Mouse (Mus musculus) midbrain, embryonic 15.5 days (tissue): Measurements from ENCODE around the gene Rhob. TPM values are rescaled to one million over a fixed set of nuclear protein-coding genes. Genes with fewer than 3 reads are reported as not detected.

ENCODE experiments used
- ATAC-seq: fragments of 200-750 bp; cut with Nextera tagmentation; replicated peaks from 2 replicates; pipeline ENCODE4 v1.8.0; 2017; ENCODE audit warnings: moderate TSS enrichment
- H3K27ac ChIP-seq: fragments of 300-500 bp; sonication (generic); 2 replicates; pipeline ENCODE4 v1.5.1; 2015; ENCODE audit warnings: mild to moderate bottlenecking, inconsistent platforms
- H3K27me3 ChIP-seq: fragments of 300-500 bp; sonication (generic); replicated peaks from 2 replicates; pipeline ENCODE4 v1.6.1; 2015; ENCODE audit warnings: inconsistent platforms
- H3K36me3 ChIP-seq: fragments of 300-500 bp; sonication (generic); replicated peaks from 2 replicates; pipeline ENCODE4 v1.6.1; 2015; ENCODE audit warnings: inconsistent platforms
- H3K4me1 ChIP-seq: fragments of 300-500 bp; sonication (generic); 2 replicates; pipeline ENCODE4 v1.6.1; 2015; ENCODE audit warnings: inconsistent platforms
- H3K4me2 ChIP-seq: fragments of 300-500 bp; sonication (generic); 2 replicates; pipeline ENCODE4 v1.6.1; 2015; ENCODE audit warnings: inconsistent platforms, mild to moderate bottlenecking, moderate library complexity
- H3K4me3 ChIP-seq: fragments of 300-500 bp; sonication (generic); 2 replicates; pipeline ENCODE4 v1.5.1; 2015; ENCODE audit warnings: mild to moderate bottlenecking, inconsistent platforms
- H3K9ac ChIP-seq: fragments of 300-500 bp; sonication (generic); 2 replicates; pipeline ENCODE4 v1.6.1; 2015; ENCODE audit warnings: mild to moderate bottlenecking, inconsistent platforms
- H3K9me3 ChIP-seq: fragments of 300-500 bp; sonication (generic); 2 replicates; pipeline ENCODE4 v1.6.1; 2016; ENCODE audit warnings: inconsistent platforms
- WGBS: fragments of 180-500 bp; shearing (Covaris S2); methylation state at CpG from one replicate; pipeline ENCODE4 v1.1.7; 2015; ENCODE audit warnings: mixed read lengths; 5-methylcytosine and 5-hydroxymethylcytosine counted together
- polyA plus RNA-seq: library from polyadenylated mRNA; unstranded; fragments of >200 nt; fragmentation: Nextera tagmentation; extraction: Ambion mirVana; gene quantifications from 2 replicates; pipeline ENCODE4 v1.2.1, GENCODE M21; 2015

Gene Rhob
- polyA plus RNA-seq, 1 experiment from 2014 or later = 83.3 TPM

DNA sequence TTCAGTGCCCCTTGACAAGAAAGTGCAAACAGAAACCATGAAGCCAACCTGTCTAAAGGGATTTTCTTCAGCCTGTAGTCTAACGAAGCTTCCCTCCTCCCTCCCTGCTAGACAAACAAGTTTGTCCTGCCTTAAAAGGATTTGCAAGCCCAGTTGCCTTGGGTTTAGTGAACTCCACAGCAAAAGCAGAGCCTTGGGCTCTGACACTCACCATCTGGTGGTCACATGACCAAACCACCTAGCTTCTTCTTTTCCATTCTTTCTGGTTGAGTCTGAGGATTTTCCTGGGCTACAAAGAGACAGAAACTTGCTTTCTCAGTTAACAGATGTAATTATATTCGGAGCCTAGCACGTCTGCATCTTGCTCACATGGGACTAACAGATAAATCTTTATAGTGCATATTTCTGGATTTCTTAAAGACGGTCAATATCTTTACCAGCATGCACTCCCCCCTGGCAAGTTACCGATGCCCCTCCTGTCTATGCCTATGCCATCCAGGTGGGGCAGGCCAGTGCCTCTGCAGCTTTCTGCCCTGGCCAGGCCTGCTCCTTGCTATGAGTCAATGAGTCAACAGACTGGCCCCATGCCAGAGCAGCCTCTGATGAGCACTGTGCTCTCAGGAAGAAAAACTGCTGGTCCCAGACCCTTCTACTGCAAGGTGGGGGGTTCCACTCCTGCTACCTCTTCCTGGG is 11.7 kb downstream of the Rhob start:
- WGBS = 52% methylated on average over 5 of the region's 5 CpGs
- Histone ChIP-seq H3K36me3 (no peaks in the 10 kb centered on the region), H3K9ac (no peak overlapping the region), H3K27ac (0 out of 2 replicates have a peak overlapping the region, but pooled peaks have one; percentile 21), H3K9me3 (no peaks in the 10 kb centered on the region), H3K4me3 (no peak overlapping the region), H3K4me1 (peaks cover 9% of the 10 kb centered on the region), H3K4me2 (no peak overlapping the region), H3K27me3 (no peaks in the 10 kb centered on the region)
- peak; percentile 66 for ATAC-seq

DNA sequence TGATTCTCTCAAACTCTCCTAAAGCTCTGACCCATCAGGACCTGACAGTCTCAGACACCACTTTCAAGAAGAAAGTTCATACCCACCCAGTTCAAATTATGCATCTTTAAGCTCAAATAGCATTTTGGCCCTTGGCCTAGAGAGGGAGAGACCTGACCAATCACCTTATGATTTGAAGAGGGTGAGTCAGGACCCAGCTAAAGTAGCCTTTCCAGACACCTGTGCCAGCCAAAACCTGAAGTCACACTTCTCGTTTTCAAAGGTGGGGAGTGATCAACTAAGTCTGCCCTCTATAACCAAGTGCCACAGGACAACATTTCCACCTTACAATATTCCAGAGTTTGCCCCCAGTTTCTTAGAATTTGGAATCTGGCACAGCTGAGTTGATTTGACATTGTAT is 12.5 kb downstream of the Rhob start:
- H3K4me3 ChIP-seq = no peak overlapping the region
- H3K9me3 ChIP-seq = no peaks in the 10 kb centered on the region
- H3K27me3 ChIP-seq = no peaks in the 10 kb centered on the region
- ATAC-seq = no peak
- H3K27ac ChIP-seq = no peak overlapping the region
- H3K36me3 ChIP-seq = no peaks in the 10 kb centered on the region
- WGBS = 90% methylated on average over 1 of the region's 1 CpGs
- H3K9ac ChIP-seq = no peak overlapping the region
- no peak overlapping the region for H3K4me2 ChIP-seq
- peaks cover 9% of the 10 kb centered on the region for H3K4me1 ChIP-seq

DNA sequence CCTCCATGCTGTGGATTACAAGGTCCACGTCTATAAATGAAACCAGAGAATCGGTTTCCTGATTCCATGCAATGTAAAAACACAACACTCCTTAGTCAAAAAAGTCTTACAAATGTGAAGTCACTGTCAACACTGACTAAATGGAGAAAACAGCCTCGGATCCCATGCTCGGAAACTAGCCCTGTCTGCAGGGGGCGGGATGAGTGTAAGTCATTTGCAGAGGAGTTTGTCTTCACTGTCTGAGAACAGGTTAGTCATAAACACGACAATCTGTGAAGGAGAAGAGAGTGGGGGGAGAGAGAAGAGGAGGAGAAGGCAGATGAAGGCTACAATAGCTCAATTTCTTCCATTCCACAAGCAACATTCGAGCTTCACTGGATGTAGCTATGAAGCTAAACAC is 14.6 kb downstream of the Rhob start:
- H3K4me2 ChIP-seq = no peak overlapping the region
- no peak overlapping the region for H3K9ac ChIP-seq
- H3K9me3 ChIP-seq = no peaks in the 10 kb centered on the region
- no peak overlapping the region for H3K4me3 ChIP-seq
- WGBS = 85% methylated on average over 7 of the region's 7 CpGs
- no peaks in the 10 kb centered on the region for H3K27me3 ChIP-seq
- H3K4me1 ChIP-seq = peaks cover 9% of the 10 kb centered on the region
- H3K36me3 ChIP-seq = no peaks in the 10 kb centered on the region
- H3K27ac ChIP-seq = no peak overlapping the region
- ATAC-seq = no peak

DNA sequence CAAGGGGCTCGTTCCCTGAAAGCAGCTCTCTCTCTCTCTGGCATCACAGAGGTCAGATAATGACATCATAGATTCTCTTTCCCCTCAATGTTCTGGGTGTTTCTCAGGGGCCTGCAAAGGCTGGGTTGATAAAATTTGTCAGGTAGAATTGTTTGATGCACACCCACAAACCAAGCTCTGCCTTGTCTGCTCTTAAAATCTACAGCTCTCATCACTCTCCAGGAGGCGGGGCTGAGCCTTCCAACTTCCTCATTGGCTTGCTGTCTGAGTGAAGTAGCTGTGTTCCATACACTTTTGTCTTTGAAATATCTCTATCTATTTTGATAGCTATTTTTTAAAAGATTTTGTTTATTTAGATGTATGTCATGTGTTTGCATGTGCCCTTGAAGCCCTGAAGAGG is 17.6 kb downstream of the Rhob start:
- no peak overlapping the region for H3K4me2 ChIP-seq
- no peaks in the 10 kb centered on the region for H3K9me3 ChIP-seq
- H3K9ac ChIP-seq = no peak overlapping the region
- H3K4me1 ChIP-seq = no peaks in the 10 kb centered on the region
- no peaks in the 10 kb centered on the region for H3K36me3 ChIP-seq
- H3K27ac ChIP-seq = no peak overlapping the region
- no peak overlapping the region for H3K4me3 ChIP-seq
- no peak for ATAC-seq
- 71% methylated on average over 2 of the region's 2 CpGs for WGBS
- no peaks in the 10 kb centered on the region for H3K27me3 ChIP-seq

DNA sequence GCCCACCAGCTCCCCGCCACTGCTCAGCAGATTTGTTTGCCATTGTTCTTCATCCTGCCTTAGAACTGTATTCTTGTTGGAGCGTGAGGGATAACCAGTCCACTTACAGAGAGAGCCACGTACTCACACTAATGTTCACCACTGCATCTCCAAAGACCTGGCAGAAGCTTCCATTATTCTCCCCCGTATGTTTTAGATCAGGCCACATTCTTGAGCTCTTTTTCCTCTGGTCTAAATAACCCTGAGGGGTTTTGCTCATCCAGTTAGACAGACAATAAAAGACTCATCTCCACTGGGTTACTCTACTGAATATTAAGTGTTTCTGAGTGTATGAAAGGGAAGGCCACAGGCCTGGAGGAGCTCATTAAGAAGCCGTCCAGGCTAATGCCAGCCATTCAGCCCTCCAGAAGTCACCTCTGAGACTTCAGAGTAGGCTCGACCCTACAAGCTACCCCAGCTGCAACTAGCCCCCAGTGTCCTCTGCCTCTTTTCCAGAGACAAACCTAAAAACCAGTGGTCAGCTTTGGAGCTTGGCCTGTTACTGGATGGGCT is 24.9 kb downstream of the Rhob start:
- Histone ChIP-seq H3K4me2 (no peak overlapping the region), H3K4me3 (no peak overlapping the region), H3K4me1 (no peaks in the 10 kb centered on the region), H3K36me3 (no peaks in the 10 kb centered on the region), H3K9ac (no peak overlapping the region), H3K9me3 (no peaks in the 10 kb centered on the region), H3K27ac (no peak overlapping the region), H3K27me3 (no peaks in the 10 kb centered on the region)
- WGBS = 27% methylated on average over 6 of the region's 6 CpGs
- ATAC-seq = peak; percentile 38; the same call in 1 of the 2 replicates

DNA sequence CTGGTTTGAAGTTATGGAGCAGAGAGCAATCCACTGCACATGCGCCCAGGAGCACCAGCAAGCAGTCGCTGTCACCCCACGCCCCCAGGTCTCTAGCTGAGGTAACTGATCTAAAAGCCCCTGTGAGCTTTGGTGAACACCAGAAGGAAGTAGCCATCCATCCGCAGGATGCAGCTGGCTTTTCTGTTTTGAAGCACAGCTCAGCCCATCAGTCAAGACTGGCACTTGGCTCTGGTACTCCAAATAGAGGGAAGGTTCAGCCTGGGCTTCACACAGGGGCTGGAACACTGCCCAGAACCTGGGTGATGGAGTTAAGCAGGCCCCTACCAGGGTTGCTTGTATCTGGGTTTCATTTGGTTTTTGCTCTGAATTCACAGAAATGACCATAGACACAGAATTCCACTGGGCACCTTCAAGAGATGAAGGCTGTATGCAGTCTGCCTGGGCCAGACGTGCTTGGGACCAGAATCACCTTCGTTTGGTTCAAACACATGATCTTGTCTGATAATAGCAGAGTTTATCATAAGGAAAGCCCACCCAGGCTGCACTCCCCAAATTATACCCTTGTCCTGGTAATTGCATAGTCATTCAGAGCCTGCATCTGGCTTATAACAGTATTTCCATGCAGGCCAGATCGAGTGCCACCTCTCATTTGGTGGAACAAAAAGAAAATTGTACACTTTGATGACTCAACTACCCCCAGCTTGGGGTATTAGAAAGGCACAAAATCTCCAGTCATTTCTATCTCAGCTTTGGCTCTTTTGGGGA is 27.0 kb downstream of the Rhob start:
- WGBS = 81% methylated on average over 7 of the region's 7 CpGs
- no peak overlapping the region for H3K27ac ChIP-seq
- H3K27me3 ChIP-seq = no peaks in the 10 kb centered on the region
- no peaks in the 10 kb centered on the region for H3K36me3 ChIP-seq
- no peak for ATAC-seq
- no peak overlapping the region for H3K4me2 ChIP-seq
- no peak overlapping the region for H3K9ac ChIP-seq
- no peak overlapping the region for H3K4me3 ChIP-seq
- no peaks in the 10 kb centered on the region for H3K9me3 ChIP-seq
- H3K4me1 ChIP-seq = no peaks in the 10 kb centered on the region

DNA sequence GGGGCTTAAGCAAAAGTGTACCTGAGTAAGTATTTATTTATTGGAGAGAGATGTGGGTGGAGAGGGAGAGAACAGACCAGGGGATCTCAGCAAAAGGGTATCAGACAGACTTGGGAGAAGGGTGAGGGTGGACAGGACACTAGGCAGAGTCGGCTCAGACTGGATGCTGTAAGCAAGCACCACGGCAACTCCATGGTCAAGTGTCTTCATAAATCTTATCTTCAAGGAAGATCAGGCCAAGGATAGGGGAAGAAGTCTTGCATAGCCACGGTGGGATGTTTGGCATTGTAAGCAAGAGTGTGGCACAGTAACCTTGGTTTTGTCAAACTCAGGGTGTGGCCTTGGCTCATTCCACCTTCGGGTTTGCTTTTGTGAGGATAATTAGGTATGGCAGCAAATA is 27.8 kb downstream of the Rhob start:
- 85% methylated on average over 4 of the region's 4 CpGs for WGBS
- H3K4me3 ChIP-seq = no peak overlapping the region
- no peak for ATAC-seq

DNA sequence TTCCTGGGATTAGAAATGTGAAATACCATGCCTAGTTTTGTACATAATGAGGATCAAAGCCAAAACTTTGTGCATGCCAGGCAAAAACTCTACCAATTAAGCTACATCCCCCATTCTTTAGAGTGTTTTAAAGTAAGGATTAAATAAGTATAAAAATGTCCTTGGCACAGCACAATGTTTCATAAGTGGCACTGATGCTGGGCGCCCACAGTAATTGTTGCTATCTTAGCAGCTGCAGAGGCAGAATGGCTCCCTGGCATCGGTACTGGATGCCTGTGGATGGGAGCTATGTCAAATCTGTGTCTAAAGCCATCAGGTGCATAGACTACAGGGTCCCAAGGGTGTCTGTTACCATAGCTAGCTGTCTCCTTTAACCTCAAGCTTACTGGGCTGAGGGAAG is 28.8 kb downstream of the Rhob start:
- no peak overlapping the region for H3K27ac ChIP-seq
- no peaks in the 10 kb centered on the region for H3K36me3 ChIP-seq
- no peak for ATAC-seq
- no peaks in the 10 kb centered on the region for H3K9me3 ChIP-seq
- no peaks in the 10 kb centered on the region for H3K4me1 ChIP-seq
- no peak overlapping the region for H3K9ac ChIP-seq
- H3K27me3 ChIP-seq = no peaks in the 10 kb centered on the region
- WGBS = 96% methylated on average over 2 of the region's 2 CpGs
- no peak overlapping the region for H3K4me2 ChIP-seq
- H3K4me3 ChIP-seq = no peak overlapping the region

More for the DNA sequence above, 27.8 kb downstream of the Rhob start:
- Histone ChIP-seq H3K9ac (no peak overlapping the region), H3K4me1 (no peaks in the 10 kb centered on the region), H3K27ac (no peak overlapping the region), H3K36me3 (no peaks in the 10 kb centered on the region), H3K4me2 (no peak overlapping the region), H3K9me3 (no peaks in the 10 kb centered on the region), H3K27me3 (no peaks in the 10 kb centered on the region)

DNA sequence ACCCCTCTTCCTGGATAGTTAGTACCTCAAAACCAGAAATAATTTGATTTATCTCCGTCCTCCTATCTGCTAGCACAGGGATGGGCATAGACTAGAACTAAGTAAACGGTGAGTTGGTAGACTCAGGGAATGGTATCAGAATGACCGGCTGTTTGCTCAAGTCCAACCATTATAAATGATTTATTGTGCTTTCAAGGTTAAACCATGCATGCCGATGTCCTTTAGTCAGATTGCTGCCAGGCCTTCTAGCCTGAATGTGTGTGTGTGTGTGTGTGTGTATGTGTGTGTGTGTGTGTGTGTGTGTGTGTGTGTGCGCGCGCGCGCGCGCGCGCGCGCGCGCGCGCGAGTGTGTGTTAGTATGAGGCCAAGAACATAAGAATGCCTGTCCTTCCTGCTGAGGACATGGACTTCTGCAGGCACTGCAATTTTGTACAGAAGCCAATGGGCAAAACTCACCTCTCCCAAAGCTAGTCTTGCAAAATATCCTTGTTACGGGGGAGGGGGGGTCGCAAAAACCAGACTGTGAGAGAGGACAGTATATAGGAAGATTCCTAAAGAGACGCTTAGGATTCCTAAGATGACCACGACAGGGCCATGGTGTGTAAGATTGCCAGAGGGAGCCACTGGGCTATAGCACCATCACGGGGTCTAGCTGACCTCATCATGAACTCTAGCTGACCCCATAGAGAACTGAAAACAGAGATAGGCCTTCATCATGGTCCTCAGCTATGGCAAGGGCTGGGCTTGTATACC is 29.9 kb downstream of the Rhob start:
- no peak overlapping the region for H3K27ac ChIP-seq
- H3K9me3 ChIP-seq = no peaks in the 10 kb centered on the region
- no peaks in the 10 kb centered on the region for H3K27me3 ChIP-seq
- ATAC-seq = no peak
- no peaks in the 10 kb centered on the region for H3K4me1 ChIP-seq
- no peaks in the 10 kb centered on the region for H3K36me3 ChIP-seq
- 96% methylated on average over 25 of the region's 25 CpGs for WGBS
- no peak overlapping the region for H3K4me3 ChIP-seq
- H3K4me2 ChIP-seq = no peak overlapping the region
- H3K9ac ChIP-seq = no peak overlapping the region

DNA sequence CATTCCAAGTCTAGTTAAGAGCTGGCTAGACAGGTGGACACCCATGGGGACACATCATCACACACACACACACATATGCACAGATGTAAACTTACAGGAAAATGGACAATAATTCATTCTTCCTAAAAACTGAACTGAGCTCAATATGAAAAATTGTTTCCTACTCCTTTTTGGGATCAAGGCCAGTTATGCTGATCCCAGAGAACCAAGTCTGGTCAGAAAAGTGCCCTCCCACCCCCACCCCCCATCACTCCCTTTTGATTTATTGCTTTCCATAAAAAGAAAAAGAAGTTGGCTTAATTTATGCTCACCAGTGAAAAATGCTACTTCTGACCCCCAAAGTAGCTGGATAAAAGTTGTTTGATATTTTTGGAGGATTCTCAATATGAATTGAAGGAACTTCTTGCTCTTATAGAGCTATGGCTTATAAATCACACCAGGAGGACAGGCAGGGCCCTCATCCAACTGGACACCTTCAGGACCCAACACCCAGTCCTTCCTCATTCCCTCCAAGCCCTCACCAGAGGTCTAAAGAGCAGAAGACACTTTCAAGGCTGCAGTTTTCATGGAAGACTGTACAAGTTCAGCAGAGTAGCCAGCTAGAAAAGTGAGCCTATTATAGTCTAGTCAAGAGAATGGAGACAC is 31.5 kb downstream of the Rhob start:
- ATAC-seq = no peak
- peaks cover 4% of the 10 kb centered on the region; the same call in 1 of the 2 replicates for H3K4me1 ChIP-seq
- H3K36me3 ChIP-seq = no peaks in the 10 kb centered on the region
- H3K27me3 ChIP-seq = no peaks in the 10 kb centered on the region
- no peak overlapping the region for H3K4me3 ChIP-seq
- H3K4me2 ChIP-seq = no peak overlapping the region
- H3K9ac ChIP-seq = no peak overlapping the region
- no peaks in the 10 kb centered on the region for H3K9me3 ChIP-seq
- H3K27ac ChIP-seq = no peak overlapping the region

DNA sequence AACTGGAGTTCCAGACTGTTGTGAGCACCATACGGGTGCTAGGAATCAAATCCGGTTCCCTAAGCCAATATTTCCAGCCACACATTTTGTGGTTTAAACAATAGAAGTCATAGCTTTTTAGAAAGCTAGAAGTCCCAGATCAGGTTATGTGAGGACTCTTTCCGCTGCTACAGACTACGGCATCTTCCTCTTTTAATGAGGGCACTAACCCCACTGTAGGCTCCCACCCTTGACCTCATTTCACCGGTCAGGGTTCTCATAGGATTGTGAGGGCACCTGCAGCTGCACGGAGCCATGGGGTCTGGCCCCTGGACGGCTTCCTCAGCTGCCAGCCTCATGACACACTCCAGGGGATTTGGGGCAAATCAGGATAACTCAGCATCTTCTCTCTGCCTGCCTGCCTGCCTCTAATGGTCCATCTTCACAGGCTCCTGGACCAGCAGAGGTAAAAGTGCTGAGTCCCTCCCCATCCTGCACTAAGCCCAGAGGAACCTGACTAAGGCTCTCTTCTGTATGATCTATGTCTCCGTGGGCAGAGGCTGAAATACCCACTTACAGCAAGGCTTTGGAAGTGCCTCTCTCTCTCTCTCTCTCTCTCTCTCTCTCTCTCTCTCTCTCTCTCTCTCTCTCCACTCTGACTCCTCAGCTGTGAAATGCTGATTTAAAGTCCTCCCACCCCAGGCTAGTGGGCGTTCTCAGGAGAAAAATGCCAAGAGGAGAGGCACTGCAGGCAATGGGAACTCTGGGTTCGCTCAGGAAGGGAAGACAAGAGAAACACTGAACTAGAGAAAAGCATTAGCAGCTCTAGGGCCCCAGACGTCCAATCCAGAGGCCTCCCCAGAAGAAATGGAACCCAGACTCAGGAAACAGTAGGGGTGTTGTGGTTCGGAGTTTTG is 32.5 kb downstream of the Rhob start:
- ATAC-seq = no peak
- H3K27ac ChIP-seq = no peak overlapping the region
- WGBS = 63% methylated on average over 12 of the region's 12 CpGs

More for the DNA sequence above, 32.5 kb downstream of the Rhob start:
- H3K4me2 ChIP-seq = no peak overlapping the region
- H3K9me3 ChIP-seq = no peaks in the 10 kb centered on the region
- no peaks in the 10 kb centered on the region for H3K36me3 ChIP-seq
- H3K27me3 ChIP-seq = no peaks in the 10 kb centered on the region
- no peak overlapping the region for H3K4me3 ChIP-seq
- H3K4me1 ChIP-seq = peaks cover 4% of the 10 kb centered on the region; the same call in 1 of the 2 replicates
- H3K9ac ChIP-seq = no peak overlapping the region
